Mouse (Mus musculus) G1E (cell line): ENCODE data around the gene Gm10401.

Source experiments
- CTCF ChIP-seq: IDR thresholded peaks from 2 replicates; pipeline ENCODE4 v1.5.1; 2012; ENCODE audit warnings: low read depth, low read length, inconsistent platforms, mixed read lengths
- GATA1 ChIP-seq: IDR thresholded peaks from 2 replicates; pipeline ENCODE4 v1.6.1; 2012; ENCODE audit warnings: borderline replicate concordance, low read length, inconsistent platforms, mixed read lengths
- GATA2 ChIP-seq: IDR thresholded peaks from 2 replicates; pipeline ENCODE4 v1.6.1; 2012; ENCODE audit warnings: low read depth, low read length, inconsistent platforms, borderline replicate concordance
- POLR2AphosphoS5 ChIP-seq: IDR thresholded peaks from 2 replicates; pipeline ENCODE4 v1.6.1; 2012; ENCODE audit warnings: low read depth, low read length, inconsistent platforms; ENCODE audit not compliant: insufficient replicate concordance
- TAL1 ChIP-seq: conservative IDR thresholded peaks from 2 replicates; pipeline ENCODE4 v1.6.1; 2012; ENCODE audit warnings: low read depth, low read length, inconsistent platforms, mixed read lengths

DNA sequence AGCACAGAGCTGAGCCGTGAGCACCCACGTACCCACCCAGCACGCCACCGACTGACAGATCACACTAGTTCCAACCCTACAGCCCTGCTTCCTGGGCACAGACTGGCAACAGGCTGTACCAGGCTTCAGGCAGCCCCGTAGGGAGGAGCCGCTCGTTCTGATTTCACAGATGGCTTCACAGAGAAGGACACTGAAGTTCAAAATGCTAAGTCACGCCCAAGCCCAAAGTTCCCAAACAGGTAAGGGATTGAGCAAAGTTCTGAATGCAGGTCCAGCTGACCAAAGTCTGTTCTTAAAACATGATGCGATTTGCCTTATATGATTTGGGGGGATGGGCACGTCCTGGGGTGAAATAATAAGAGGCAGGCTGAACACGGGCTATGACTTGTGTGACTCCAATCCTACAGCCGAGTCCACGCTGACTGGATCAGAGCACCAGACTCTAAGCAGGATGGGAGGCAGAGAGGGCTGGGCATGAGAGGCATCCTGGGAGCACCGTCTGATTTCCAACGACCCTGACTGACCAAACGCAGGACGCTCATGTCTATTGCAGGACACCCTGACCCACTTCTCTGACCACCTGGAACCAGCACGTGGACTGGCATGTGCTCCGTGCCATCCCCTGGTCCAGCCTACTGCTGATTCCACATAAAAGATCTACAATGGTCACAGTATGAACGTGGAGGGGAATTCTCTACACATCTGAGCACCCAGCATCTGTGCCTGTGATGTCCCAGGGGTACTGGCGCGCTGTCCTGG lies 29.5 kb upstream of the Gm10401 start:
- TF ChIP-seq CTCF, result no peak
- no peak for TF ChIP-seq GATA1
- no peak for TF ChIP-seq TAL1
- no peak for TF ChIP-seq POLR2AphosphoS5
- no peak for TF ChIP-seq GATA2
